Mouse (Mus musculus) liver, embryonic 11.5 days (tissue): ENCODE data around the gene Vmn2r46. TPM values are rescaled to one million over a fixed set of nuclear protein-coding genes. Genes with fewer than 3 reads are reported as not detected.
"Not testable (repeated sequence)": the region's sequence is repeated elsewhere in the genome, so short reads cannot be mapped to it uniquely, and the experiment has no call there.

ENCODE experiments used
- ATAC-seq: fragments of 200-750 bp; cut with Nextera tagmentation; replicated peaks from 2 replicates; pipeline ENCODE4 v1.8.0; 2017; ENCODE audit warnings: moderate number of reproducible peaks, mild to moderate bottlenecking, moderate TSS enrichment, moderate library complexity; ENCODE audit not compliant: low FRiP score
- DNase-seq: peaks from one replicate; pipeline ENCODE4 v3.0.0-alpha.2; 2017; ENCODE audit warnings: low spot score
- H3K27ac ChIP-seq: fragments of 300-500 bp; sonication (generic); 2 replicates; pipeline ENCODE4 v1.5.1; 2014; ENCODE audit warnings: mild to moderate bottlenecking, low read depth, low read length, control low read depth
- H3K27me3 ChIP-seq: fragments of 300-500 bp; sonication (generic); replicated peaks from 2 replicates; pipeline ENCODE4 v1.6.1; 2014; ENCODE audit warnings: low read length, mixed read lengths; ENCODE audit not compliant: control insufficient read depth, insufficient read depth
- H3K36me3 ChIP-seq: fragments of 300-500 bp; sonication (generic); 2 replicates; pipeline ENCODE4 v1.6.1; 2014; ENCODE audit warnings: mild to moderate bottlenecking, low read length, moderate library complexity, mixed read lengths; ENCODE audit not compliant: control insufficient read depth, insufficient read depth
- H3K4me1 ChIP-seq: fragments of 300-500 bp; sonication (generic); replicated peaks from 2 replicates; pipeline ENCODE4 v1.6.1; 2014; ENCODE audit warnings: low read length, mixed read lengths; ENCODE audit not compliant: control insufficient read depth, insufficient read depth
- H3K4me2 ChIP-seq: fragments of 300-500 bp; sonication (generic); 2 replicates; pipeline ENCODE4 v1.6.1; 2014; ENCODE audit warnings: mild to moderate bottlenecking, control low read depth, moderate library complexity
- H3K4me3 ChIP-seq: fragments of 300-500 bp; sonication (generic); 2 replicates; pipeline ENCODE4 v1.5.1; 2014; ENCODE audit warnings: low read depth, low read length, control low read depth
- H3K9ac ChIP-seq: fragments of 300-500 bp; sonication (generic); 2 replicates; pipeline ENCODE4 v1.6.1; 2014; ENCODE audit warnings: low read depth, low read length, control low read depth
- H3K9me3 ChIP-seq: fragments of 300-500 bp; sonication (generic); 2 replicates; pipeline ENCODE4 v1.6.1; 2016; ENCODE audit warnings: low read length, inconsistent platforms, mixed read lengths; ENCODE audit not compliant: control insufficient read depth
- WGBS: fragments of 180-500 bp; shearing (Covaris S2); extraction: QIAGEN DNeasy Blood & Tissue Kit; methylation state at CpG from one replicate; pipeline ENCODE4 v1.1.7; 2014; 5-methylcytosine and 5-hydroxymethylcytosine counted together
- polyA plus RNA-seq: library from polyadenylated mRNA; unstranded; fragments of >200 nt; fragmentation: Nextera tagmentation; extraction: Ambion mirVana; gene quantifications from 2 replicates; pipeline ENCODE4 v1.2.1, GENCODE M21; 2014

Vmn2r46 gene
- not detected in 2 replicates for polyA plus RNA-seq

DNA sequence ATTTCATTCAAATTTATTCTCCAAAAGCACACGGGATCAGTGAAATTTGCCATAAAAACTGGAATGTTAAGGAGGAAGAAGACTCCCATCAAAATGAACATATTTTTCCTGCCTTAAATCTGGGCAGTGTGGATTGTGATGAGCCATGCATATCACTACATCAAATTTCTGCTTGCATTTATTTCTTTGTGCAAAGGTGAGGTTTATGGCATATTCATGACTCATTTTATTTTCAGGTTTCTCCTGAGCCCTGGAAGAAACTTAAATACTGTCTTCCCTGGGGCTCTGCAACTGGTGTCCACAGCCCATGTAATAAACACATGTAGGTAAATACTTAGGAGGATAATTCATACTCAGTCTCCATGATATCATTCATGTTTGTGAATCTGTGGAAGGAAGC is at the start of gene Vmn2r46:
Gene Vmn2r46, minus strand, starts transcription at position 101 of the 400 bp plus-strand sequence.
- ATAC-seq, H3K9me3 ChIP-seq, H3K9ac ChIP-seq, H3K4me1 ChIP-seq, H3K27ac ChIP-seq, H3K4me2 ChIP-seq, H3K4me3 ChIP-seq, H3K27me3 ChIP-seq, DNase-seq, H3K36me3 ChIP-seq: not testable (repeated sequence)
- no CpG with 5 or more reads among the region's 1 CpGs for WGBS

Other genes with a start within 250 kb of the Vmn2r46 start
- not detected in 2 replicates for gene Vmn2r47, start 70.8 kb upstream of the Vmn2r46 start, polyA plus RNA-seq
- not detected in 2 replicates for gene Vmn2r48, start 183.0 kb upstream of the Vmn2r46 start, polyA plus RNA-seq
- gene Vmn2r49, start 221.7 kb upstream of the Vmn2r46 start, polyA plus RNA-seq, result not detected in 2 replicates